Mouse (Mus musculus): ENCODE results near the gene Selenok. TPM values are rescaled to one million over a fixed set of nuclear protein-coding genes. Genes with fewer than 3 reads are reported as not detected.

Gene Selenok
- 184 and 206 TPM in 2 replicates for polyA plus RNA-seq (2012; rRNA removed)

DNA sequence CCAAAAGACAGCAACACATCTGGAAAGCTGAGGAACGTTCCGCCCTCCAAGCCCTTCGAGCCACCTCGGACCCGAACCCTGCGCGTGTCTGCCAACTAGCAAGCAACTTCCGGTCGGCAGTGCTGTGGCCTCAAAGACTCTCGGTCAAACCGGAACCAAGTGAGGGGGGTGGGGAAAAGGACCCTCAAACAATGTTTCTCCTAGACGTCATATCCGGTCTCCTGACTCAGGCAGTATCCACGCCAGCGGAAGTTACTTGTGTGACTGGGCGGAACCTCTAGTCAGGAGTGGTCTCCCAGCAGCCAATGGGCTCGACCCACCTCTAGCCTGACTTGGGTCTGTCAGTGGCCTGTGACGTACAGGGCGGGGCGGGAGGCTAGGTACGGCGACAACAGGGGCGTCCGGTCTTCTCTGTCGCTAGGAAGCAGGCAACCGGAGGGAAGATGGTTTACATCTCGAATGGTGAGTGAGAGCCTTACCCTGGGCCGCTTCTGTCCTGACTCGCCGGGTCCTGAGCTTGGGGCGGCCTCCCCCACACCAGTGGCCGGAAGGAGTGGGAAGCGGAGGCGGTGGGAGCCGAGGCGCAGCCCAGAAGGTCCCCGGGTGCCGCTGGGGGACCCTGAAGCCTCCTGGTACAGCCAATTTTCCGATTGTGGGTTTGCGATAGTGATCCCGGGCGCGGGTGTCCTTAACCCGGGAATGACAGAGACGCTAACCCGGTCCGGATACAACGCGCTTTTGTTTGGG lies at the start of gene Selenok:
Gene Selenok, plus strand, starts transcription at position 234 of the 747 bp plus-strand sequence.
- peaks cover 8% of the 10 kb centered on the region; the same call in 1 of the 2 replicates for H3K4me1 ChIP-seq (ENCODE audit: control insufficient read depth, insufficient read depth, low read length)
- H3K27ac ChIP-seq (ENCODE audit: insufficient read depth, low read length) = peak within 1 kb of the TSS; percentile 88
- H3K4me3 ChIP-seq (ENCODE audit: insufficient read depth, low read length) = peak within 1 kb of the TSS; percentile 63
- peak; percentile 89 for TF ChIP-seq POLR2A (IDR thresholded peaks at IDR 0.05; ENCODE audit: extremely low read depth, insufficient read depth, low read length)
- no peak for TF ChIP-seq CTCF (IDR thresholded peaks at IDR 0.05; ENCODE audit: extremely low read depth, insufficient read depth, low read length)

DNA sequence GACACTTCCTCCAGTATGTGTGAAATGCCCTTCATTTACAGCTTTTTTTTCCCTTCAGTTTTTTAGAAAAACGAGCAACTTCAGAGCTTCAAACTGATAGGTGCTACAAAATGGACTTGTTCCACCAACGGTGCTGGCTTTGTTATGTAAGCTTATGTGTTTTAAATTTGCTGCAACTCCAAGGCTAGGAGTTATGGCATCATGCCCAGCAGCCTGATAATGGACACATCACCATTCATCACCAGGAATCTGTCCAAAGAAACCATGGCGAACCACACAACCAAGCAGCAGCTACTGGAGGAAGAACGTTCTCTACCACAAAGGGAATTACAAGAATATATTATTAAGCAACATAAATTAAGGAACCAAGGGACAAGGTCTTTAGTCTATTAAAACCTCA lies 39.1 kb upstream of the Selenok start:
- no peak overlapping the region for H3K27ac ChIP-seq (ENCODE audit: insufficient read depth, low read length)
- TF ChIP-seq POLR2A (IDR thresholded peaks at IDR 0.05; ENCODE audit: extremely low read depth, insufficient read depth, low read length) = no peak
- H3K4me1 ChIP-seq (ENCODE audit: control insufficient read depth, insufficient read depth, low read length) = no peaks in the 10 kb centered on the region
- H3K4me3 ChIP-seq (ENCODE audit: insufficient read depth, low read length) = no peak overlapping the region

DNA sequence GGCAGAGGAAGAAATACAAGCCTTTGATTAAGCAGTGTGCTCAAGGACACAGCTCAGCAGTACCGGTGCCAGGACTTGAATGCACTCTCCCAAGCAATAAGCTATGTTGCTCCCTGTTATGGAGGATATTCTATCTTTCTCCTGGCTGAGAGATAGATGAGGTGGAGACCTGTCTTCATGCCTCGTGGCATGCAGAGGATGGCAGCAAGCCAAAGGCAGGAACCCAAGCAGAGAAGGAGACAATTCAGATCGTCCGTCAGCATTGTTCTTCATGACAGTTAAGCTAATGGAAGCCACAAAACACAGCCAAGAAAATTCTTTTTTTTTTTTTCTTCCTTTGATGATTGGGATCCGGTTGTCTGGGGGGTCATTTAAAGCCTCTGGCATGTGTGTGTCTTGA lies 32.6 kb upstream of the Selenok start:
- TF ChIP-seq POLR2A (IDR thresholded peaks at IDR 0.05; ENCODE audit: extremely low read depth, insufficient read depth, low read length) (no peak), CTCF (IDR thresholded peaks at IDR 0.05; ENCODE audit: extremely low read depth, insufficient read depth, low read length) (no peak)
- Histone ChIP-seq H3K27ac (ENCODE audit: insufficient read depth, low read length) (no peak overlapping the region), H3K4me1 (ENCODE audit: control insufficient read depth, insufficient read depth, low read length) (no peaks in the 10 kb centered on the region), H3K4me3 (ENCODE audit: insufficient read depth, low read length) (no peak overlapping the region)

DNA sequence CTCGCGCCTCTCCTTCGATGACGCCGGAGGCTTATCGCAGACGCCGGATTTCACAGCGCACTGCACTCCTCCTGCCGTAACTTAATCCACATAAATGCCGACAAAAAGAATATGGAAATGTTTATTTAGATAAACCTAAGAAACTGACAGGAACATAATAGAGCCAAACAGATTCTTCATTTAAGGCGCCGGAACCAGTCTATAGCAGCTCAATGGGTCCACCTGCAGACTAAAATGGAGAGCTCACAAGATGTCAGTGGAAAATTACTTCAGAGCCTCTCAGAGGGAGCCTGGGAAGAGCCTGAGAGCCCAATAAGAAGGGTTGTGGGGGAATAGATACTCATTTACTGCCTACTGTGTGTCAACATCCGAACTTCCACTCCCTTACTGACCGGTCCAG lies 30.6 kb upstream of the Selenok start:
- TF ChIP-seq CTCF (IDR thresholded peaks at IDR 0.05; ENCODE audit: extremely low read depth, insufficient read depth, low read length) (peak; percentile 61), POLR2A (IDR thresholded peaks at IDR 0.05; ENCODE audit: extremely low read depth, insufficient read depth, low read length) (no peak)
- Histone ChIP-seq H3K4me1 (ENCODE audit: control insufficient read depth, insufficient read depth, low read length) (no peaks in the 10 kb centered on the region), H3K27ac (ENCODE audit: insufficient read depth, low read length) (no peak overlapping the region), H3K4me3 (ENCODE audit: insufficient read depth, low read length) (peak overlapping the region; percentile 32)

DNA sequence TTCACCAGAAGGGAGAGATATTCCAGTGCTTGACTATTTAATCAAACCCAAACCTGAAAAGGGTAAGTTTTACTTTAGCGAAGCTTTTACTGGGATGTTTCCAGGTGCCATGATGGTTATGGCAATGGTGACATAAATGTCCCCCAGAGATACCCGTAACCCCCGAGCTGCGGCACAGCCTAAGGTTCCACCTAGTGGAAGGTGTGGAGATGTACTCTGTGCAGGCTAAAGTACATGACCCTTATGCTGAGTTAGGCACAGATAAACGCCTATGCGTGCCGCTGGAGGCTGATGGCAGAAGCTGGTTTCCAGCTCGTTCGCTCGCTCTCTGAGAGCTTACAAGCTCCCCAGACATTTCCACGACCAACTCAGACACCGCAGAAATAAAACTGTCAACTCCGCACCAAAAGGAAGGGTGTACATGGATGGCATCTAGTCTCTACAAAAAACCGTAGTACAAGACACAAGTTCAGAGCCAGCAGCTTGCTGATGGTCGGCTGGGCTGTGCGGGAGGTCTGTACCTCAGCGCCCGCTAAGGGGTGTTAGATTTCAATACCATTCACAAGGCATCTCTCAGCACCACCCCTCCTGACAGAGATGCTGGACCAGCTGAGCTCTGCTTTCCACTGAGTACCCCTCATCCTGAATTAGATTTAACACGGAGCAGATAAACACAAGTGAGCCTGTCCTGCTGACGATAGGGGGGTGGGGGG lies 28.4 kb upstream of the Selenok start:
- Histone ChIP-seq H3K4me1 (ENCODE audit: control insufficient read depth, insufficient read depth, low read length) (no peaks in the 10 kb centered on the region), H3K4me3 (ENCODE audit: insufficient read depth, low read length) (no peak overlapping the region), H3K27ac (ENCODE audit: insufficient read depth, low read length) (no peak overlapping the region)
- TF ChIP-seq POLR2A (IDR thresholded peaks at IDR 0.05; ENCODE audit: extremely low read depth, insufficient read depth, low read length) (no peak), CTCF (IDR thresholded peaks at IDR 0.05; ENCODE audit: extremely low read depth, insufficient read depth, low read length) (no peak)

DNA sequence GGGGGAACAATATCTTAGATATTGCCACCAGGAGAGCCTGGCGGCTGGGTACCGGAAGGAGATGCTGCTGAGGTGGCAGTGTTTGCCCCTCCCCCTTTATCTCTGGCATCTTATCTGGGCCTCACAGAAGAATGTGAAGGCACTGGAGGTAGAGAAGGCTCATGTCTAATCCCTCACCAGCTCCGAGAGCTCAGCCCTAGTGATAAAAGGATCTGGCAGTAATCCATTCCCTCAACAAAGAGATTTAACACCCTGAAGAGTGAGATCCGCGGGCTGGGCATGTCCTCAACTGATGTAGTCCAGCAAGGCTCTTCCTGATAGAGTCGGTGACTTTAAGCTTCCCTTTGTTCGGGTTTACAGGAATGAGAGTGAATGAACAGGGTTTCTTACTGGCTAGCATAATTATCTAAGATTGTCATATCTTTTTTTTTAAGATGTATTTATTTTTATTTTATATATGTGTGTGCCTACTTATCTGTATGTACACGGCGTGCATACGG lies 27.7 kb upstream of the Selenok start:
- H3K4me1 ChIP-seq (ENCODE audit: control insufficient read depth, insufficient read depth, low read length) = no peaks in the 10 kb centered on the region
- no peak overlapping the region for H3K27ac ChIP-seq (ENCODE audit: insufficient read depth, low read length)
- TF ChIP-seq POLR2A (IDR thresholded peaks at IDR 0.05; ENCODE audit: extremely low read depth, insufficient read depth, low read length) (no peak), CTCF (IDR thresholded peaks at IDR 0.05; ENCODE audit: extremely low read depth, insufficient read depth, low read length) (no peak)
- H3K4me3 ChIP-seq (ENCODE audit: insufficient read depth, low read length) = no peak overlapping the region

DNA sequence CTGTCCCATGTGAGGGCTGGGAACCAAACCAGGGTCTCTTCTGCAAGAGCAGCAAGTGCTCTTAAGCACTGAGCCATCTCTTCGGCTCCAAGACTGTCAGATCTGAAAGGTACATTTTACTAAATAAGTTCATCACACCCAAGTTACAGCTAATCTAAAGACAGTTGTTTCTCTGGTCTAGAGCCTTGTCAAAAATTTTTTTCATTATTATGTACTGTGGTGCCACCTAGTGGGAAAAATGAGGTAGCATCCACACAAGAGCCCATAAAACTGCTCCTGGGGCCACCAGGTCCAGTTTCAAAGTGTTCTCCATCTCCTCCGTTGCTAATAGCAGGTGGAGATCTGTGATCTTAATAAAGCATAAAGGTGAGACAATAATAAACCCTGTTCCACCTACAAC lies 27.2 kb upstream of the Selenok start:
- no peaks in the 10 kb centered on the region for H3K4me1 ChIP-seq (ENCODE audit: control insufficient read depth, insufficient read depth, low read length)
- no peak overlapping the region for H3K27ac ChIP-seq (ENCODE audit: insufficient read depth, low read length)
- no peak overlapping the region for H3K4me3 ChIP-seq (ENCODE audit: insufficient read depth, low read length)
- TF ChIP-seq CTCF (IDR thresholded peaks at IDR 0.05; ENCODE audit: extremely low read depth, insufficient read depth, low read length) = peak; percentile 36
- TF ChIP-seq POLR2A (IDR thresholded peaks at IDR 0.05; ENCODE audit: extremely low read depth, insufficient read depth, low read length) = no peak

DNA sequence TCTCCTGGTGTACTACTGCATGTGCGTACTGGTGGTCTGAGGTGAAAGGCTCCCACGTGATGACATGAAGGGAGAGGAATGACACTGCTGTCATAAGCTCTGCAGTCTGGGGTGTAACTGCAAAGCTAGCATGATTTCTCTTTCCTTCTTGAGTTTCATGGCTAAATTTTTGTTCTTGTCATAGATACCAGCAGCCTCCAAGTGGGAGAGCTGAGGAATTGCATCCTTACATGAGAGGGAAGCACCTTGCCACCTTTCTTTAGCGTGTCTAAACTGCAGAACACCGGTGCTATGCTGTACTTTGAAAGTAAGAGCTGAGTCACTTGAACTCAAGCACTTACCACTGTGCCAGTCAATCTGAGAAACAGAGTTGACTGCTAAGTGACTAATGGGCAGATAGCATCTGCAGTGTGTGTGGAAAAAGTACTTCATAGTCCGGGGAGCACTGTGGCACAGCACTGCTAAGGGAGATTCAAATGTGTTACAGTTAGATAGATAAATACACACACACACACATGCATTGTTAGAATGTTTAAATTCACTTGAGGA lies 21.3 kb upstream of the Selenok start:
- Histone ChIP-seq H3K4me3 (ENCODE audit: insufficient read depth, low read length) (no peak overlapping the region), H3K4me1 (ENCODE audit: control insufficient read depth, insufficient read depth, low read length) (no peaks in the 10 kb centered on the region), H3K27ac (ENCODE audit: insufficient read depth, low read length) (no peak overlapping the region)
- TF ChIP-seq CTCF (IDR thresholded peaks at IDR 0.05; ENCODE audit: extremely low read depth, insufficient read depth, low read length) = no peak
- no peak for TF ChIP-seq POLR2A (IDR thresholded peaks at IDR 0.05; ENCODE audit: extremely low read depth, insufficient read depth, low read length)

DNA sequence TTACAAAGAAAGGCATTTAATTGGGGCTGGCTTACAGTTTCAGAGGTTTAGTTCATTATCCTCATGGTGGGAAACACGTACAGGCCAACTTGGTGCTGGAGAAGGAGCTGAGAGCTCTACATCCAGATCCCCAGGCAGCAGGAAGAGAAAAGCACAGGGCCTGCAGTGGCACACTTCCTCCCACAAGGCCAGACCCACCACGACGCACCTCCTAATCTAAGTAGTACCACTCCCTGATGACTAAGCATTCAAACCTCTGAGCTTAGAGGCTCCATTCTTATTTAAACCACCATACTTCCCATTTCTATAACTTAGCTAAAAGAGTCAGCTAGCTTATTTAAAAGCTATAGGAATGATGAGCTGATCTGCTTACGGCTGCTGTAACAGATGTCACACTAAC lies 17.3 kb upstream of the Selenok start:
- no peak for TF ChIP-seq POLR2A (IDR thresholded peaks at IDR 0.05; ENCODE audit: extremely low read depth, insufficient read depth, low read length)
- no peak for TF ChIP-seq CTCF (IDR thresholded peaks at IDR 0.05; ENCODE audit: extremely low read depth, insufficient read depth, low read length)
- H3K27ac ChIP-seq (ENCODE audit: insufficient read depth, low read length) = no peak overlapping the region
- no peaks in the 10 kb centered on the region for H3K4me1 ChIP-seq (ENCODE audit: control insufficient read depth, insufficient read depth, low read length)
- no peak overlapping the region for H3K4me3 ChIP-seq (ENCODE audit: insufficient read depth, low read length)
